Mouse (Mus musculus): ENCODE results near the gene Lkaaear1. TPM values are rescaled to one million over a fixed set of nuclear protein-coding genes. Genes with fewer than 3 reads are reported as not detected.

The Lkaaear1 gene
- polyA plus RNA-seq, 1 experiment, result not detected

DNA sequence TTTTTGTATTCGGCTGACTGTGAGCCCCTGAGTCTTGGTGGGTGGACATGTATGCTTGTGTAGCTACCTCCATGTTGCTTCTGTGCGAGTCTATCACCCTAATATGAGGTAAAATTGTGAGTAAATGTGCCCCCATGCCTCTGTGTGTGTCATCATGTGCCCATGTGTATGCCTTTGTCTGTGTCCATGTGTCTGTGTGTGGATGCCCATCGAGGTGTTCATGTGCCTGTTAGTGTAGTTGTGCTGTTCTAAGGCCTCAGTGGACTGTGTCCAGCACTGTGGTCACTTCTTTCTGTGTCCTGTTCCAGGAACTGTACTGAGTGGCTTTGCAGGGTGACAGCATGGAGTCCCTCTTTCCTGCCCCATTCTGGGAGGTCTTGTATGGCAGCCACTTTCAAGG lies 17.1 kb upstream of the Lkaaear1 start:
- 77% methylated on average over 3 of the region's 3 CpGs for WGBS
- no peaks in the 10 kb centered on the region for H3K36me3 ChIP-seq (ENCODE audit: control insufficient read depth, insufficient read depth, low read length)
- DNase-seq, result no peak
- no peaks in the 10 kb centered on the region for H3K4me1 ChIP-seq (ENCODE audit: control insufficient read depth, insufficient read depth, low read length)
- H3K27ac ChIP-seq (ENCODE audit: insufficient read depth, low read depth, low read length), result no peak overlapping the region
- H3K27me3 ChIP-seq (replicated peaks; ENCODE audit: control insufficient read depth, insufficient read depth, low read length), result no peaks in the 10 kb centered on the region
- TF ChIP-seq CTCF (conservative IDR thresholded peaks at IDR 0.05; ENCODE audit: insufficient read depth, insufficient read length, low read depth, low read length), result no peak
- TF ChIP-seq POLR2A (IDR thresholded peaks at IDR 0.05; ENCODE audit: low read depth, low read length), result no peak
- H3K4me3 ChIP-seq (ENCODE audit: insufficient read depth, low read depth, low read length), result no peak overlapping the region

DNA sequence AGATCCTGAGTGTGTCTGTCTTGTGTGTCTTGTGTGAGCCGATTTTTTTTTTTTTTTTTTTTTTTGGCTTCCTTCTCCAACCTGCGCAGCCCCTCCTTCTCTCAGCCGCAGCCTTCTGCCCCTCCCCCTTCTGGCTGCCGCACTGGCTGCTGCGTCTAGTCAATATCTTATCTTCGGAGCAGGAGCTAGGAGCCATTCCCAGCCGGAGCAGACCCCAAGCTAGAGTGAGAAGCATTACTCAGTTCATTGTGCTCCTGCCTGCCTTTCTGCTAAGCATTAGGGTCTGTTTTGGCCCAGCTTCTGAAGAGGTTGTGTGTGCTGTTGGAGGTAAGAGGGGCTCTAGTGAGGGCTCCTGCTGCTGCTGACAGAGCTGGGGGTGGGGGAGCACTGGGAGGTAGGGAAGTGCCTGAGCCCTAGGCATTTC lies 16.7 kb upstream of the Lkaaear1 start, which contains the start of gene Oprl1:
Oprl1 (plus strand) TSS at position 114 of the 424 bp plus-strand sequence.
- Histone ChIP-seq H3K27ac (ENCODE audit: insufficient read depth, low read depth, low read length) (no peak within 1 kb of the TSS), H3K4me3 (ENCODE audit: insufficient read depth, low read depth, low read length) (no peak within 1 kb of the TSS), H3K4me1 (ENCODE audit: control insufficient read depth, insufficient read depth, low read length) (no peaks in the 10 kb centered on the region), H3K27me3 (replicated peaks; ENCODE audit: control insufficient read depth, insufficient read depth, low read length) (no peaks in the 10 kb centered on the region), H3K36me3 (ENCODE audit: control insufficient read depth, insufficient read depth, low read length) (no peaks in the 10 kb centered on the region)
- TF ChIP-seq CTCF (conservative IDR thresholded peaks at IDR 0.05; ENCODE audit: insufficient read depth, insufficient read length, low read depth, low read length) (no peak), POLR2A (IDR thresholded peaks at IDR 0.05; ENCODE audit: low read depth, low read length) (no peak)
- 6% methylated on average over 7 of the region's 7 CpGs for WGBS
- no peak for DNase-seq

DNA sequence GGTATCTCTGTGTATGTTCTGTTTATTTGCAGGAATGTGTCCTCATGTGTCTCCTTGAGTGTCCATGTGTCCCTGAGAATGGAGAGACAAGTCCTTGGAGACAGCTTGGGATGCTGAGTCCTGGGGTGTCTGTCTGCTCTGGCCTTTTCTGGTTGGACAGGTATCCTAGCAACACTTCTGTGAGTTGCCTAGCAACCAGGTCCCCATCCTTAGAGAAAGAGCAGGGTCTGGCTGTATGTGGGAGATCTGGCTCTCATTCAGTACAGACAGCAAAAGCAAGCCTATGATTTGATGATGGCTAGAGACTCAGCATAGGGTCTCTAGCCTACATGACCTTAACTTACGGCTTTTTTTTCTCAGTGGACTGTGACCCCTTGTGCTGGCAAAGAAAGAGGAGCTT lies 15.5 kb upstream of the Lkaaear1 start:
- Histone ChIP-seq H3K36me3 (ENCODE audit: control insufficient read depth, insufficient read depth, low read length) (no peaks in the 10 kb centered on the region), H3K27ac (ENCODE audit: insufficient read depth, low read depth, low read length) (no peak overlapping the region), H3K27me3 (replicated peaks; ENCODE audit: control insufficient read depth, insufficient read depth, low read length) (no peaks in the 10 kb centered on the region), H3K4me3 (ENCODE audit: insufficient read depth, low read depth, low read length) (no peak overlapping the region), H3K4me1 (ENCODE audit: control insufficient read depth, insufficient read depth, low read length) (no peaks in the 10 kb centered on the region)
- 86% methylated on average over 1 of the region's 1 CpGs for WGBS
- DNase-seq, result no peak
- TF ChIP-seq CTCF (conservative IDR thresholded peaks at IDR 0.05; ENCODE audit: insufficient read depth, insufficient read length, low read depth, low read length) (no peak), POLR2A (IDR thresholded peaks at IDR 0.05; ENCODE audit: low read depth, low read length) (no peak)

DNA sequence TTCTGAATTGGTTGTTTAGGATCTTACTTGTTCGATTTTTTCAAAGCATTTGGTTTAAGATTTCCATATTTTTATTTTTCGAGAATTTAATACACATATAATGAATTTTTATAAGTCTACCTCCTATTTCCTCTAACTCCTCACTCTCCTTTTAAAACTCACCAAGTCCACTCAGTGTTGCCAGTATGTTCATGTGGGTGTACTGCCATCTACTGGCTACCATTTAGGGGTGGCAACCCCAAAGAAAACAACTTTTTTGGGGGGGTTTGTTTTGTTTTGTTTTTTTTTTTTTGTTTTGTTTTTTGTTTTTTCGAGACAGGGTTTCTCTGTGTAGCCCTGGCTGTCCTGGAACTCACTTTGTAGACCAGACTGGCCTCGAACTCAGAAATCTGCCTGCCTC lies 8.4 kb upstream of the Lkaaear1 start:
- Histone ChIP-seq H3K27ac (ENCODE audit: insufficient read depth, low read depth, low read length) (no peak overlapping the region), H3K4me1 (ENCODE audit: control insufficient read depth, insufficient read depth, low read length) (no peaks in the 10 kb centered on the region), H3K36me3 (ENCODE audit: control insufficient read depth, insufficient read depth, low read length) (no peaks in the 10 kb centered on the region), H3K27me3 (replicated peaks; ENCODE audit: control insufficient read depth, insufficient read depth, low read length) (no peaks in the 10 kb centered on the region), H3K4me3 (ENCODE audit: insufficient read depth, low read depth, low read length) (no peak overlapping the region)
- WGBS, result 41% methylated on average over 4 of the region's 4 CpGs
- DNase-seq, result peak; percentile 20
- TF ChIP-seq CTCF (conservative IDR thresholded peaks at IDR 0.05; ENCODE audit: insufficient read depth, insufficient read length, low read depth, low read length), result no peak
- no peak for TF ChIP-seq POLR2A (IDR thresholded peaks at IDR 0.05; ENCODE audit: low read depth, low read length)

DNA sequence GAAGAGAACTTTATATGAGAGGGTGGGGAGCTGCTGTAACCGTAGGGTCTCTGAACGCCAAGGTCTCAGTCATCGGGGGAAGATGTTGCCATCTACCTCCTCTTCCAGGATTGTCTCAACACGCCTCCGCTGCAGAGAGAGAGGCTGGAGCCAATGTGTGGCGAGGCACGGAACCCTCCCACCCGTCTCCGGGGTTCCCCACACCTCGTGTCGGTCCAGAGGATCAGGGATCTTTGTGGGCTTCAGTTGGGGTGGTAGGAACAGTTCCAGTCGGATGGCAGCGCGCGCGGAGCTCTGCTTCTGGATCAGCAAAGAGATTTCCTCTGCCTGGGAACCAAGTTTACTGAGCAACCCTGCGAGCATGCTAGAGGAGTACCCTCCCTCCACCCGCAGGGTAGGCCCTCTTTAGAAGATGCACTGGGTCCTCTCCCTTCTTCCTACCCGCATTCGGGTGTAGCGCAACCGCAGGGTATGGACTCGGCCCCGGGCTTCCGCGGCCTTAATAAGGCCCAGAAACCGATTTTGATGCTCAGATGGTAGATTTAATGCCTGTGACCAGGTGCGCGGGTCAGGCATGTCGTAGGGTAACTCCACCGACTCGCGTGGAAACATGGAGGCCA lies 1.3 kb downstream of the Lkaaear1 start:
- no peak for DNase-seq
- no peak overlapping the region for H3K27ac ChIP-seq (ENCODE audit: insufficient read depth, low read depth, low read length)
- no peaks in the 10 kb centered on the region for H3K4me1 ChIP-seq (ENCODE audit: control insufficient read depth, insufficient read depth, low read length)
- WGBS, result 72% methylated on average over 33 of the region's 33 CpGs
- H3K4me3 ChIP-seq (ENCODE audit: insufficient read depth, low read depth, low read length), result no peak overlapping the region
- TF ChIP-seq POLR2A (IDR thresholded peaks at IDR 0.05; ENCODE audit: low read depth, low read length) (no peak), CTCF (conservative IDR thresholded peaks at IDR 0.05; ENCODE audit: insufficient read depth, insufficient read length, low read depth, low read length) (no peak)
- no peaks in the 10 kb centered on the region for H3K36me3 ChIP-seq (ENCODE audit: control insufficient read depth, insufficient read depth, low read length)
- H3K27me3 ChIP-seq (replicated peaks; ENCODE audit: control insufficient read depth, insufficient read depth, low read length), result no peaks in the 10 kb centered on the region

DNA sequence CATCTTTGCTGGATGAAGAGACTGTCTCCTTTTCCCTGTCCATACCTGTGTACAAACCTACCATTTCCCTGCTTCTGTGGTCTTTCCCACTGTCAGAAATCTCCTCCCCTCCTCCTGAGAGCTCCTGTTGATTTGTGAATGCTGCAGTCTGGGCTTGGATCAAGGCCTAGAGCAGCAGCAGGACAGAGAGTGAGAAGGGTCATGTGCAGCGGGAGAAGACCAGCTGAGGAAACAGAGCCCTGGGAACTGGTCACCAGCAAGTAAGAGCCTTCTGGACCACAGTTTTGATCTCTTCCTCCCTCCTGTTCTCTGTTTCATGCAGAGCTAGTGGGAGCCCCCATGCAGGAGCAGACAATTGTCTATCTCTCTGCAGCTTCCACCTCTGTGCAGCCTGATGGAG lies 2.5 kb downstream of the Lkaaear1 start:
- H3K4me1 ChIP-seq (ENCODE audit: control insufficient read depth, insufficient read depth, low read length), result no peaks in the 10 kb centered on the region
- 72% methylated on average over 1 of the region's 1 CpGs for WGBS
- H3K27me3 ChIP-seq (replicated peaks; ENCODE audit: control insufficient read depth, insufficient read depth, low read length), result no peaks in the 10 kb centered on the region
- no peaks in the 10 kb centered on the region for H3K36me3 ChIP-seq (ENCODE audit: control insufficient read depth, insufficient read depth, low read length)
- DNase-seq, result no peak
- no peak overlapping the region for H3K4me3 ChIP-seq (ENCODE audit: insufficient read depth, low read depth, low read length)
- no peak for TF ChIP-seq POLR2A (IDR thresholded peaks at IDR 0.05; ENCODE audit: low read depth, low read length)
- TF ChIP-seq CTCF (conservative IDR thresholded peaks at IDR 0.05; ENCODE audit: insufficient read depth, insufficient read length, low read depth, low read length), result no peak
- no peak overlapping the region for H3K27ac ChIP-seq (ENCODE audit: insufficient read depth, low read depth, low read length)

DNA sequence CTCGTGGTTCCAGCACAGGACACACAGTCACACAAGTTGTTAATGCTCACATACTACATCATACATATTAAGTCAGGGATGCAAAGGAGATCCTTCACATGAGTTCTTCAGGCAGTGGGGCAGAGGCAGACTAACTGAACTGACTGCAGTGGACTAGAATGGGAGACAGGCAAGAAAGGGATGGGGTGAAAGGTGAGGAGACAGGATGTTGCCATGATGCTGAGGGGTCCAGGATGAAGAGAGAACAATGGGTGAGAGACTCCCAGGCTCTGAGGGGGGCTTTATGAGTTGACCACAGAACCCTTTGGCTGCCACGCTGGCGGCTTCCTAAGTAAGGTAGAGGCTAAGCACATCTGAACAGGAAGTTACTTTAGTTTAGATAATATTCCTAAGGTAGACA lies 3.7 kb downstream of the Lkaaear1 start:
- no peak overlapping the region for H3K4me3 ChIP-seq (ENCODE audit: insufficient read depth, low read depth, low read length)
- H3K27ac ChIP-seq (ENCODE audit: insufficient read depth, low read depth, low read length), result no peak overlapping the region
- no peaks in the 10 kb centered on the region for H3K4me1 ChIP-seq (ENCODE audit: control insufficient read depth, insufficient read depth, low read length)
- no peaks in the 10 kb centered on the region for H3K27me3 ChIP-seq (replicated peaks; ENCODE audit: control insufficient read depth, insufficient read depth, low read length)
- 99% methylated on average over 3 of the region's 3 CpGs for WGBS
- no peak for DNase-seq
- no peaks in the 10 kb centered on the region for H3K36me3 ChIP-seq (ENCODE audit: control insufficient read depth, insufficient read depth, low read length)
- TF ChIP-seq POLR2A (IDR thresholded peaks at IDR 0.05; ENCODE audit: low read depth, low read length) (no peak), CTCF (conservative IDR thresholded peaks at IDR 0.05; ENCODE audit: insufficient read depth, insufficient read length, low read depth, low read length) (no peak)

Measured in kidney, adult 2 months (tissue).